Mouse (Mus musculus) heart, adult 2 months (tissue): ENCODE measurements around the gene Klhl23. TPM values are rescaled to one million over a fixed set of nuclear protein-coding genes. Genes with fewer than 3 reads are reported as not detected.

Experiments
- DNase-seq, 2 experiments: peaks; one replicate each; pipeline ENCODE4 v3.0.0; 2021
- H3K27ac ChIP-seq: fragments of 200-600 bp; 2 replicates; pipeline ENCODE4 v1.8.1; 2022
- H3K27me3 ChIP-seq: fragments of 200-500 bp; 2 replicates; pipeline ENCODE4 v1.6.1; 2012; ENCODE audit warnings: mild to moderate bottlenecking, low read length, inconsistent platforms, mixed read lengths; ENCODE audit not compliant: control insufficient read depth, insufficient read depth
- H3K36me3 ChIP-seq: fragments of 200-500 bp; 2 replicates; pipeline ENCODE4 v1.6.1; 2012; ENCODE audit warnings: low read length, inconsistent platforms; ENCODE audit not compliant: control insufficient read depth, insufficient read depth
- H3K4me1 ChIP-seq: fragments of 200-500 bp; 2 replicates; pipeline ENCODE4 v1.6.1; 2011; ENCODE audit warnings: low read length; ENCODE audit not compliant: control insufficient read depth, insufficient read depth
- H3K4me3 ChIP-seq: fragments of 200-600 bp; 2 replicates; pipeline ENCODE4 v1.8.1; 2022
- H3K79me2 ChIP-seq: fragments of 200-500 bp; replicated peaks from 2 replicates; pipeline ENCODE4 v1.6.1; 2012; ENCODE audit warnings: mild to moderate bottlenecking, inconsistent platforms, low read length, moderate library complexity, mixed read lengths; ENCODE audit not compliant: control insufficient read depth, insufficient read depth
- H3K9ac ChIP-seq: fragments of 200-500 bp; 2 replicates; pipeline ENCODE4 v1.6.1; 2012; ENCODE audit warnings: low read depth, mild to moderate bottlenecking, control low read depth, inconsistent platforms, low read length, mixed read lengths
- CTCF ChIP-seq: fragments of 200-600 bp; IDR thresholded peaks from 2 replicates; pipeline ENCODE4 v1.8.1; 2022; ENCODE audit warnings: antibody characterized with exemption, mild to moderate bottlenecking, moderate library complexity
- EP300 ChIP-seq: fragments of 200-500 bp; IDR thresholded peaks from 2 replicates; pipeline ENCODE4 v1.6.1; 2011; ENCODE audit warnings: low read depth, low read length, control low read depth; ENCODE audit not compliant: insufficient read depth
- POLR2A ChIP-seq: fragments of 200-500 bp; IDR thresholded peaks from 2 replicates; pipeline ENCODE4 v1.6.1; 2011; ENCODE audit warnings: mild to moderate bottlenecking, low read depth, low read length, control low read depth; ENCODE audit not compliant: insufficient read depth
- WGBS: fragments of 180-500 bp; shearing (Covaris S2); methylation state at CpG from one replicate; pipeline ENCODE4 v1.1.7; 2018; 5-methylcytosine and 5-hydroxymethylcytosine counted together
- intact Hi-C: fragments of 180-260 bp; cut with DNase I; formaldehyde crosslinking; loops from one replicate; pipeline ENCODE4 v1.15.1; 2025
- polyA plus RNA-seq: library from polyadenylated mRNA; depleted of rRNA; stranded (reverse); fragments of >200 nt; gene quantifications from 2 replicates; pipeline ENCODE4 v1.2.3, GENCODE M21; 2012
- total RNA-seq, 2 experiments: library from RNA; stranded (reverse); gene quantifications; 2 replicates each; pipeline ENCODE4 v1.2.3; 2021

Klhl23 gene
- total and polyA plus RNA-seq, 3 experiments = 10.3 to 32.3 (median 31.8) TPM

DNA sequence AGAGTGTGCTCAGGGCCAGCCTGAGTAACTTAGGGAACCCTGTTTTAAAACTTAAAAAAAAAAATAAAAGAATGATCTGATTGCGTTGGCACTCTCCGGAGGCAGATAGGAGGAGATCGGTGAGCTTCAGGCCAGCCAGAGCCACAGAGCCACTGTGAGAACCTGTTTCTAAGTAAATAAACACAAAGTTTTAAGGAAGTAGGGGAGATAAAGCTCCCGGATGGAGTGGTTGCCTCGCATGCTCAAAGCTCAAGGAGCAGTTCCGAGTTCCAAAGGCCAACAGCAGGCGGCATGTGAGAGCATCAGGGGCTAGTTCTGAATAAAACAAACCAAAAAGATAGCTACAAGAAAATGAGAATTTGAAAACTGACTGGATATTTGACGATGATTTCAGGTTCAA lies 34.6 kb downstream of the Klhl23 start:
- 21% methylated on average over 8 of the region's 8 CpGs for WGBS
- H3K36me3 ChIP-seq = no peaks in the 10 kb centered on the region
- no peak for DNase-seq
- no peak for TF ChIP-seq POLR2A
- TF ChIP-seq CTCF = peak; percentile 28
- TF ChIP-seq EP300 = no peak
- peaks cover 1% of the 10 kb centered on the region; the same call in 1 of the 2 replicates for H3K4me1 ChIP-seq
- no peak overlapping the region for H3K4me3 ChIP-seq
- H3K79me2 ChIP-seq = no peaks in the 10 kb centered on the region
- H3K27ac ChIP-seq = no peak overlapping the region
- H3K9ac ChIP-seq = no peak overlapping the region
- H3K27me3 ChIP-seq = no peaks in the 10 kb centered on the region
- intact Hi-C loops = no loop called here

DNA sequence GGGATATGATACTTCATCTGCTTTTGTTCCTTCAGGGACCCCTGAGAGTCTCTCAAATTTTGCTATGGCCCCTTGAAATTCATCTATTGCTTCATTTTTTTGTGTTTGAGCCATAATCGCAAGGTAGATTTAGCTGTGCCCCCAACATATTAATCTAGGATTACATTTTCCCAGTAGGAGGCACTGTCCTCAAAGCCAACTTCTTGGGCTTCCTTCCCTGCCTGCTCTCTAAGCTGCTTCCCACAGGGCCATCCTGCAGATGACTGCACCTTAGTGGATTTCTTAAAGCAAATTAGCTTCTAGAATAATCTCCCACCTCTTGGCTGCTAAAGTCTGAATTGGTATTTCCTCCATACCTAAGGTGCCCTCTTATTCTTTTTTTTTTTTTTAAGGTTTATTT lies 36.1 kb downstream of the Klhl23 start:
- 74% methylated on average over 1 of the region's 1 CpGs for WGBS
- H3K27ac ChIP-seq = no peak overlapping the region
- intact Hi-C loops = no loop called here
- peaks cover 1% of the 10 kb centered on the region; the same call in 1 of the 2 replicates for H3K4me1 ChIP-seq
- no peaks in the 10 kb centered on the region; the same call in 1 of the 2 replicates for H3K79me2 ChIP-seq
- H3K4me3 ChIP-seq = no peak overlapping the region
- no peak overlapping the region for H3K9ac ChIP-seq
- peaks cover 4% of the 10 kb centered on the region for H3K36me3 ChIP-seq
- DNase-seq = no peak
- no peak for TF ChIP-seq EP300
- peak; percentile 39 for TF ChIP-seq CTCF
- no peaks in the 10 kb centered on the region for H3K27me3 ChIP-seq

DNA sequence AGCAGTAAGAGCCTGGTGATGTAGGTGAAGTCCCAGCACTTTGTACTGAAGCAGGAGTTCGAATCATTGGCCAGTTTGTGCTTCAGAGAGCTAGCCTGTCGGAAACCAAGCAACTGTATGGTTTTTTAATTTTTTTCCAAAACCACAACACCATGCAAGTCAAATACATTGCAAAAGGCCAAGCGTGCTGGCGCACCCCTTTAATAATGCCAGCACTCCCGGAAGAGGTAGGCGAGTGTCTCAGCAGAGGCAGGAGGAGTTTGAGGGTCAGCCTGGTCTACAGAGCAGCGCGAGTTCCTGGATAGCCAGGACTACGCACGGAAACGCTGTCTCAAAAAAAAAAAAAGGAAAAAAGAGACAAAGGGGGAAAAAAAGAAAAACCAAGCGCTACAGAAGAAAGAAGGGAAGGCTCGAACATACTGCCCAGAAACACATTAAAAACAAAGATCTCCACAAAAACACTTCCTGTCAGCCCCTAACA lies 39.3 kb downstream of the Klhl23 start:
- intact Hi-C loops = loop anchor here (1.0 to 10.0 kb wide), 5 partner anchors 24 to 214 kb away; partner anchors contain the start of genes Bbs5, Mettl5, Ppig and Ubr3
- H3K9ac ChIP-seq = peak overlapping the region; percentile 62
- TF ChIP-seq CTCF (no peak), POLR2A (no peak), EP300 (no peak)
- DNase-seq = peak; percentile 54 to 55
- no peaks in the 10 kb centered on the region for H3K27me3 ChIP-seq
- H3K27ac ChIP-seq = peak overlapping the region; percentile 83
- H3K79me2 ChIP-seq = no peaks in the 10 kb centered on the region; the same call in 1 of the 2 replicates
- peaks cover 10% of the 10 kb centered on the region for H3K36me3 ChIP-seq
- 7% methylated on average over 13 of the region's 13 CpGs for whole genome bisulfite sequencing
- H3K4me3 ChIP-seq = peak overlapping the region; percentile 73
- peaks cover 3% of the 10 kb centered on the region for H3K4me1 ChIP-seq

DNA sequence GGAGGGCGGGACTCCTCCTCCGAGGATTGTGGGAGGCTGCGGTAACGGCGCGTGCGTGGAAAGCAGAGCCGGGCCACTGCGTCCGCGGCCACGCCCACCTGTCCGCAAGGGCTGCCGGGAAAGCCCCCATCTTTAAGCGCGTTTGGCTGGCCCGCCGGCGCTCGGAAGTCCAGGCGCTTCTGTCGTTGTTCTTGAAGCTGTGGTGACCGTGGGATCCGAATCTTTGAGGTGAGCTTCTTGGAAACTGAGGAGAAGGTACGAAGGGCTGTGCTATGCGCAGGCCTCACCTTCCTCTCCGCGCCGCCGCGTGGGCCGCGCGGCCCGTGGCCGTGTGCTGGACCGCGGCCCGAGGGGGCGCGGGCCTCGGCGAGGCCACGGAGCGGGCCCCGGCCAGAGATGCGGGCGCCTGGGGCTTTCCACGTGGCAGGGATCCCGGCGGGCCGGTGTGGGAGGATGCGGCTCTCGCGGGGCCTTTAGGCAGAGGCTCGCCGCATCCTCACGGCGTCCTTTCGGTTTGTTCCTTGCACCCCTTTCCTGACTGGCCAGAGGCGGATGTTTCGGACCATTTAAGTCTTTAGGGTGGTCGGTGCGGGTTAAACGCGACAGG lies 39.8 kb downstream of the Klhl23 start, which contains the start of gene Ssb:
TSS of gene Ssb (plus strand) at position 78 of the 607 bp plus-strand sequence.
- H3K4me3 ChIP-seq = peak within 1 kb of the TSS; percentile 73
- peaks cover 3% of the 10 kb centered on the region for H3K4me1 ChIP-seq
- TF ChIP-seq POLR2A (peak; percentile 84), CTCF (no peak)
- intact Hi-C loops = loop anchor here (1.0 to 10.0 kb wide), 5 partner anchors 24 to 214 kb away; partner anchors contain the start of genes Bbs5, Mettl5, Ppig and Ubr3
- WGBS = under 1% methylated on average over 66 of the region's 66 CpGs
- peak; percentile 95 to 96 for DNase-seq
- peaks cover 10% of the 10 kb centered on the region for H3K36me3 ChIP-seq
- peak within 1 kb of the TSS; percentile 82 for H3K9ac ChIP-seq
- H3K27ac ChIP-seq = peak within 1 kb of the TSS; percentile 83
- H3K27me3 ChIP-seq = no peaks in the 10 kb centered on the region
- H3K79me2 ChIP-seq = no peaks in the 10 kb centered on the region; the same call in 1 of the 2 replicates

DNA sequence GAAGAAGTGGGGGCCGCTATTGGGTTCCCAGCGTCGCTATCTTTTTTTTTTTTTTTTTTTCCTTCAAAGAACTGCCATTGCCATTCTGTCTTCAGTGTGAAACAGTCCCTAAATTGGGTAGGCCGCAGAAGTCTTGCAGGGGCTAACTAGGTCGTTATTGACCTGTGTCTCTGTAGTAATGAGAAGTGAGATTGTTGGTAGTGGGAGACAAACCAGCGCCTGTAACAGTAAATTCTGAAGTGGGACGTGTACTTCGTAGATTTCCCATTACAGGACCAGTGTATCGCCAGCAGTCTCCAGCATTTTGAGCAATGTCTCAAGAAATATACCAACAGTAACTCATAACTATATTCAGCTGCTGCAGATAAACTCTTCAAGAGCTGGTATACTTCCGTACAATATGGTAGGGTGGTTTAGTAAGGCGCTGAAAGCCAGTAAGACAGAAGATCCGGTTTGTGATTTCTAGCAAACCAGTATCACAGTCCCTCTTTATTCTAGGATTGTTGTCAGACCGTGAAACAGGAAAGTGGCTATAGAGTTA lies 40.4 kb downstream of the Klhl23 start:
- Histone ChIP-seq H3K27ac (peak overlapping the region; percentile 83), H3K79me2 (no peaks in the 10 kb centered on the region; the same call in 1 of the 2 replicates), H3K27me3 (no peaks in the 10 kb centered on the region), H3K9ac (peak overlapping the region; percentile 82), H3K36me3 (peaks cover 10% of the 10 kb centered on the region), H3K4me3 (peak overlapping the region; percentile 73), H3K4me1 (peaks cover 3% of the 10 kb centered on the region)
- TF ChIP-seq EP300 = no peak
- TF ChIP-seq CTCF = no peak
- TF ChIP-seq POLR2A = no peak
- intact Hi-C loops = loop anchor here (5.0 to 10.0 kb wide), 3 partner anchors 35 to 215 kb away; partner anchors contain the start of genes Bbs5, Ppig and Ubr3
- DNase-seq = no peak
- under 1% methylated on average over 13 of the region's 13 CpGs for WGBS

DNA sequence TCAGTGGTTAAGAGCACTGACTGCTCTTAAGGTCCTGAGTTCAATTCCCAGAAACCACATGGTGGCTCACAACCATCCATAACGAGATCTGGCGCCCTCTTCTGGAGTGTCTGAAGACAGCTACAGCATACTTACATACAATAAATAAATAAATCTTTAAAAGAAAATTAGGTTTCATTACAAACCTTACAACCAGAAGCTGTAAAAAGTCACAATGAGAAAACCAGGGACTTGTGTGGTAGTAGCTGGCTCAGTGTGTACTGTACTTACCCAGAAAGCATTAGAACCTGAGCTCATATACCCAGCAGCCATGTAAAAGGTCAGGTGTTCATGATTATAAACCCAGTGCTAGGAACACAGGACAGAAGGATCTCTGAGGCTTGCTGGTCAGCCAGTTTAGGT lies 62.2 kb downstream of the Klhl23 start:
- no peaks in the 10 kb centered on the region for H3K27me3 ChIP-seq
- intact Hi-C loops = no loop called here
- peaks cover 2% of the 10 kb centered on the region; the same call in 1 of the 2 replicates for H3K36me3 ChIP-seq
- no peak for DNase-seq
- H3K4me3 ChIP-seq = no peak overlapping the region
- peaks cover 2% of the 10 kb centered on the region; the same call in 1 of the 2 replicates for H3K4me1 ChIP-seq
- TF ChIP-seq EP300 (no peak), CTCF (peak; percentile 55)
- no peaks in the 10 kb centered on the region; the same call in 1 of the 2 replicates for H3K79me2 ChIP-seq
- no peak overlapping the region for H3K9ac ChIP-seq
- 61% methylated on average over 2 of the region's 2 CpGs for WGBS
- H3K27ac ChIP-seq = no peak overlapping the region
